Mouse (Mus musculus): Measurements from ENCODE around the gene Nudt5. TPM values are rescaled to one million over a fixed set of nuclear protein-coding genes. Genes with fewer than 3 reads are reported as not detected.

Gene Nudt5
- polyA plus RNA-seq, 1 experiment: not detected

GRCm38 (mm10) chr2:5894843-5895570, 50.2 kb downstream of the Nudt5 start, which contains the start of gene Sec61a2:
Sec61a2 (minus strand) TSS chr2:5895432.
- Histone ChIP-seq H3K27ac (ENCODE audit: insufficient read depth, low read depth, low read length) (peak within 1 kb of the TSS; percentile 71), H3K4me3 (ENCODE audit: insufficient read depth, low read depth, low read length) (peak within 1 kb of the TSS; percentile 100), H3K4me1 (ENCODE audit: control insufficient read depth, insufficient read depth, low read length) (peaks cover 2% of the 10 kb centered on the region)
- WGBS: under 1% methylated on average over 62 of the region's 62 CpGs
- TF ChIP-seq POLR2A (IDR thresholded peaks at IDR 0.05; ENCODE audit: insufficient read depth, low read depth, low read length) (peak; percentile 93), CTCF (IDR thresholded peaks at IDR 0.05; ENCODE audit: insufficient read depth, low read depth, low read length) (0 out of 2 replicates have a peak, but pooled peaks have one; percentile 13)

GRCm38 (mm10) chr2:5900145-5900544, 55.3 kb downstream of the Nudt5 start:
- 54% methylated on average over 5 of the region's 5 CpGs for WGBS
- no peak for TF ChIP-seq POLR2A (IDR thresholded peaks at IDR 0.05; ENCODE audit: insufficient read depth, low read depth, low read length)
- TF ChIP-seq CTCF (IDR thresholded peaks at IDR 0.05; ENCODE audit: insufficient read depth, low read depth, low read length): no peak
- Histone ChIP-seq H3K27ac (ENCODE audit: insufficient read depth, low read depth, low read length) (no peak overlapping the region), H3K4me3 (ENCODE audit: insufficient read depth, low read depth, low read length) (no peak overlapping the region), H3K4me1 (ENCODE audit: control insufficient read depth, insufficient read depth, low read length) (no peaks in the 10 kb centered on the region)

- Histone ChIP-seq H3K4me3 (ENCODE audit: insufficient read depth, low read depth, low read length) (no peak overlapping the region), H3K4me1 (ENCODE audit: control insufficient read depth, insufficient read depth, low read length) (no peaks in the 10 kb centered on the region), H3K27ac (ENCODE audit: insufficient read depth, low read depth, low read length) (no peak overlapping the region)
- TF ChIP-seq POLR2A (IDR thresholded peaks at IDR 0.05; ENCODE audit: insufficient read depth, low read depth, low read length): no peak
- no peak for TF ChIP-seq CTCF (IDR thresholded peaks at IDR 0.05; ENCODE audit: insufficient read depth, low read depth, low read length)
- 51% methylated on average over 5 of the region's 5 CpGs for WGBS
Observed at GRCm38 (mm10) chr2:5906092-5906491, 61.3 kb downstream of the Nudt5 start.

GRCm38 (mm10) chr2:5906625-5907024, 61.8 kb downstream of the Nudt5 start:
- Histone ChIP-seq H3K4me1 (ENCODE audit: control insufficient read depth, insufficient read depth, low read length) (no peaks in the 10 kb centered on the region), H3K4me3 (ENCODE audit: insufficient read depth, low read depth, low read length) (no peak overlapping the region), H3K27ac (ENCODE audit: insufficient read depth, low read depth, low read length) (no peak overlapping the region)
- WGBS: 61% methylated on average over 3 of the region's 3 CpGs
- TF ChIP-seq POLR2A (IDR thresholded peaks at IDR 0.05; ENCODE audit: insufficient read depth, low read depth, low read length): no peak
- TF ChIP-seq CTCF (IDR thresholded peaks at IDR 0.05; ENCODE audit: insufficient read depth, low read depth, low read length): no peak

GRCm38 (mm10) chr2:5911282-5911965, 66.6 kb downstream of the Nudt5 start:
- 65% methylated on average over 16 of the region's 16 CpGs for WGBS
- no peak overlapping the region for H3K4me3 ChIP-seq (ENCODE audit: insufficient read depth, low read depth, low read length)
- no peak overlapping the region for H3K27ac ChIP-seq (ENCODE audit: insufficient read depth, low read depth, low read length)
- no peaks in the 10 kb centered on the region for H3K4me1 ChIP-seq (ENCODE audit: control insufficient read depth, insufficient read depth, low read length)
- TF ChIP-seq CTCF (IDR thresholded peaks at IDR 0.05; ENCODE audit: insufficient read depth, low read depth, low read length) (no peak), POLR2A (IDR thresholded peaks at IDR 0.05; ENCODE audit: insufficient read depth, low read depth, low read length) (no peak)

Other genes starting within 250 kb of the Nudt5 start
- 58.0 TPM in 1 of 2 replicates, not detected in the other for gene Camk1d, start 130.5 kb upstream of the Nudt5 start, polyA plus RNA-seq (2012; ENCODE audit: insufficient read depth, insufficient read length, low replicate concordance, missing spikeins)
- not detected in 2 replicates for gene Cdc123, start 145 bp downstream of the Nudt5 start, polyA plus RNA-seq (2012; ENCODE audit: insufficient read depth, insufficient read length, low replicate concordance, missing spikeins)
- not detected in 2 replicates for gene Gm13199, start 17.9 kb downstream of the Nudt5 start, polyA plus RNA-seq (2012; ENCODE audit: insufficient read depth, insufficient read length, low replicate concordance, missing spikeins)
- not detected in 2 replicates for gene Sec61a2, start 50.4 kb downstream of the Nudt5 start, polyA plus RNA-seq (2012; ENCODE audit: insufficient read depth, insufficient read length, low replicate concordance, missing spikeins)
- not detected in 2 replicates for gene Dhtkd1, start 97.8 kb downstream of the Nudt5 start, polyA plus RNA-seq (2012; ENCODE audit: insufficient read depth, insufficient read length, low replicate concordance, missing spikeins)
- not detected in 2 replicates for gene Upf2, start 106.5 kb downstream of the Nudt5 start, polyA plus RNA-seq (2012; ENCODE audit: insufficient read depth, insufficient read length, low replicate concordance, missing spikeins)